Mouse (Mus musculus): ENCODE measurements at regions not wholly inside any gene's neighbourhood (a gene's known extent, or its start where the extent isn't known, plus 50 kb on each side); places are given as distances from the start of the nearest gene placed in this dataset.

DNA sequence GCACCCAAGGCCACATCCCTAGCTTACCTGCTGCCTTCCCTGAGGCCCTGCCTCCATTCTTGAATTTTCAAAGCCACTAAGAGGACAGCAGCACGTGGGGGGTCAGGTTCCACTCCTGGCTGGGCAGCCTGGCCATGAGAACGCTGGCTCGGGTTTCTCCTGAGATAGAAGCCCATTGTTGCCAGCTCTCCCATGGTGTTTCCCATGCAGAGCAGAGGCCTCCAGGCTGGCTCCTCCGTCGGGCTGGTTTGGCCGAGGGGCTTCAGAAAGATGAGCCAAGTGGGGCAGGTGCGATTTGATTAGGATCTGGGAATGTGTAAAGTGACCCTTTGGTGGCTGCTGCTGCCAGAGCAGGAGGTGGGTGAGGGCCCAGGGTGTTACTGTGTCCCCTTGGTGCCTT lies 87.8 kb upstream of the Otos start:
- Histone ChIP-seq H3K27ac (ENCODE audit: insufficient read depth, low read length) (no peak overlapping the region), H3K4me1 (ENCODE audit: control insufficient read depth, insufficient read depth, low read length) (no peaks in the 10 kb centered on the region)
- TF ChIP-seq EP300 (IDR thresholded peaks at IDR 0.05; ENCODE audit: insufficient read depth, low read depth, low read length) (no peak), CTCF (IDR thresholded peaks at IDR 0.05; ENCODE audit: low read depth, low read length) (no peak), POLR2A (IDR thresholded peaks at IDR 0.05; ENCODE audit: insufficient read depth, low read length) (no peak)

DNA sequence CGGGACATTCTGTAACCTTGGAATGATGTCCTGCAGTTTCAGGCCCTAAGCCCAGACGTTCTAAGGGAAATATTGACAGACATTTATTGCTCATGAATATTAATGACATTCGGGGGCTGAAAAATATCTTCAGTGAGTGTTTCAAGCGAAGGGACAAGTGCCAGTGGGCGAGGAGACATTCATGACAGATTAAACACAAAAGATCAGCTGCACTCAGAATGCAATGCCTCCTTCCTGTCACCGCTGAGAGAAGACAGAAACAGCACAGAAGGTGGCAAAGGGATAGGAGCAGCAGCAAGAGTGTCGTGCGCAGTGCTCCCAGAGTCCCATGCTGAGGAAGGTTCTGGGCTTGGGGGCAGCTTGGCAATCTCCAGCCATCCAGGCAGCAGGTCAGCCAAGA lies 85.1 kb upstream of the Otos start:
- Histone ChIP-seq H3K27me3 (ENCODE audit: control insufficient read depth, insufficient read depth, low read length, poor library complexity, severe bottlenecking) (no peaks in the 10 kb centered on the region), H3K9me3 (replicated peaks; ENCODE audit: control insufficient read depth, insufficient read depth, low read length, poor library complexity, severe bottlenecking) (no peaks in the 10 kb centered on the region), H3K36me3 (ENCODE audit: control insufficient read depth, insufficient read depth, low read length, poor library complexity, severe bottlenecking) (no peaks in the 10 kb centered on the region), H3K9ac (ENCODE audit: low read depth, poor library complexity, severe bottlenecking) (no peak overlapping the region), H3K4me3 (ENCODE audit: low read depth, low read length) (no peak overlapping the region), H3K4me1 (ENCODE audit: control insufficient read depth, insufficient read depth, low read length) (no peaks in the 10 kb centered on the region), H3K27ac (ENCODE audit: insufficient read depth, low read length) (no peak overlapping the region)
- TF ChIP-seq POLR2A (IDR thresholded peaks at IDR 0.05; ENCODE audit: insufficient read depth, low read length) (no peak), CTCF (IDR thresholded peaks at IDR 0.05; ENCODE audit: low read depth, low read length) (no peak), EP300 (IDR thresholded peaks at IDR 0.05; ENCODE audit: insufficient read depth, low read depth, low read length) (no peak)

More for the DNA sequence above, 87.8 kb upstream of the Otos start:
- H3K27me3 ChIP-seq (ENCODE audit: control insufficient read depth, insufficient read depth, low read length, poor library complexity, severe bottlenecking): no peaks in the 10 kb centered on the region
- no peaks in the 10 kb centered on the region for H3K9me3 ChIP-seq (replicated peaks; ENCODE audit: control insufficient read depth, insufficient read depth, low read length, poor library complexity, severe bottlenecking)
- no peak overlapping the region for H3K4me3 ChIP-seq (ENCODE audit: low read depth, low read length)
- no peak overlapping the region for H3K9ac ChIP-seq (ENCODE audit: low read depth, poor library complexity, severe bottlenecking)
- H3K36me3 ChIP-seq (ENCODE audit: control insufficient read depth, insufficient read depth, low read length, poor library complexity, severe bottlenecking): no peaks in the 10 kb centered on the region

GRCm38 (mm10) chr1:92731353-92732282 lies 83.0 kb upstream of the Otos start:
- Histone ChIP-seq H3K9ac (ENCODE audit: low read depth, poor library complexity, severe bottlenecking) (no peak overlapping the region), H3K27ac (ENCODE audit: insufficient read depth, low read length) (no peak overlapping the region), H3K36me3 (ENCODE audit: control insufficient read depth, insufficient read depth, low read length, poor library complexity, severe bottlenecking) (no peaks in the 10 kb centered on the region), H3K4me1 (ENCODE audit: control insufficient read depth, insufficient read depth, low read length) (no peaks in the 10 kb centered on the region), H3K9me3 (replicated peaks; ENCODE audit: control insufficient read depth, insufficient read depth, low read length, poor library complexity, severe bottlenecking) (no peaks in the 10 kb centered on the region), H3K27me3 (ENCODE audit: control insufficient read depth, insufficient read depth, low read length, poor library complexity, severe bottlenecking) (no peaks in the 10 kb centered on the region), H3K4me3 (ENCODE audit: low read depth, low read length) (no peak overlapping the region)
- no peak for TF ChIP-seq EP300 (IDR thresholded peaks at IDR 0.05; ENCODE audit: insufficient read depth, low read depth, low read length)
- no peak for TF ChIP-seq CTCF (IDR thresholded peaks at IDR 0.05; ENCODE audit: low read depth, low read length)
- no peak for TF ChIP-seq POLR2A (IDR thresholded peaks at IDR 0.05; ENCODE audit: insufficient read depth, low read length)

DNA sequence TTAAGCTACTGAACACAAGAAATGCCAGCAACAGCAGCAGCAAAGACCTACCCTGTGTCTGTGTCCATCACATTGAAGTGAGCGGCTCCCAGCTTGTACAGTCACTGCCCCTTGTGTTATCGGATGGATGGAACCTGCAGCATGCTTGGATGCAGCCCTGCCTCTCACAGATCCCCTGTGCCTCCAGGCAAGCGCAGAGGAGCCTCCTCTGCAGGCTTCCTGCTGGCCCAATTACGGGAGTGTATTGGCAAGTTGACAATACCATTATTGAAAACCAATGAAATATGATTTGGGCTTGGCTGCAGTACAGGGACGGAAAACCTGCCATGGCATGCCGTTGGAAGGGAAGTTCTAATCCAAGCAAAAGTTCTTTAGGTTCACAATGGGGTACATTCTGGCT lies 81.9 kb upstream of the Otos start:
- H3K4me1 ChIP-seq (ENCODE audit: control insufficient read depth, insufficient read depth, low read length): no peaks in the 10 kb centered on the region
- TF ChIP-seq CTCF (IDR thresholded peaks at IDR 0.05; ENCODE audit: low read depth, low read length): no peak
- no peak for TF ChIP-seq EP300 (IDR thresholded peaks at IDR 0.05; ENCODE audit: insufficient read depth, low read depth, low read length)
- TF ChIP-seq POLR2A (IDR thresholded peaks at IDR 0.05; ENCODE audit: insufficient read depth, low read length): no peak
- H3K9me3 ChIP-seq (replicated peaks; ENCODE audit: control insufficient read depth, insufficient read depth, low read length, poor library complexity, severe bottlenecking): no peaks in the 10 kb centered on the region
- H3K4me3 ChIP-seq (ENCODE audit: low read depth, low read length): no peak overlapping the region
- no peak overlapping the region for H3K27ac ChIP-seq (ENCODE audit: insufficient read depth, low read length)
- H3K36me3 ChIP-seq (ENCODE audit: control insufficient read depth, insufficient read depth, low read length, poor library complexity, severe bottlenecking): no peaks in the 10 kb centered on the region
- H3K27me3 ChIP-seq (ENCODE audit: control insufficient read depth, insufficient read depth, low read length, poor library complexity, severe bottlenecking): no peaks in the 10 kb centered on the region
- H3K9ac ChIP-seq (ENCODE audit: low read depth, poor library complexity, severe bottlenecking): no peak overlapping the region

DNA sequence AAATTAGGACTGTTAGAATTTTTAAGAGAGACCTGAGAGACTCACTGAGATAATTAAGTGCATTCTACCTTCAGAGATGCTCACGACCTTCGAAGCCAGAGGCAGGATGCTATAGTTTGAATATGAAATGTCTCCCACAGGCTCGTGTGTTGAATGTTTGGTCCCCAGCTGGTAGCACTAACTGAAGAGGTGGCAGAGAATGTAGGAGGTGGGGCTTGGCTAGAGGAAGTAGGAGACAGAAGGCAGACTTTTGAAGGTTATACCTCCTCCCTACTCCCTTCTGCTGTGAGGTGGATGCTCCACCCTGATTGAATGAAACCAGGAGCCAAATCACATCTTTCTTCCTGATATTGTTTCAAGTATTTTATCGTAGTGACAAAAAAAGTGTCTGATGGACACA lies 79.3 kb upstream of the Otos start:
- no peaks in the 10 kb centered on the region for H3K4me1 ChIP-seq (ENCODE audit: control insufficient read depth, insufficient read depth, low read length)
- no peak overlapping the region for H3K9ac ChIP-seq (ENCODE audit: low read depth, poor library complexity, severe bottlenecking)
- no peaks in the 10 kb centered on the region for H3K27me3 ChIP-seq (ENCODE audit: control insufficient read depth, insufficient read depth, low read length, poor library complexity, severe bottlenecking)
- H3K36me3 ChIP-seq (ENCODE audit: control insufficient read depth, insufficient read depth, low read length, poor library complexity, severe bottlenecking): no peaks in the 10 kb centered on the region
- TF ChIP-seq POLR2A (IDR thresholded peaks at IDR 0.05; ENCODE audit: insufficient read depth, low read length) (no peak), EP300 (IDR thresholded peaks at IDR 0.05; ENCODE audit: insufficient read depth, low read depth, low read length) (no peak), CTCF (IDR thresholded peaks at IDR 0.05; ENCODE audit: low read depth, low read length) (no peak)
- no peaks in the 10 kb centered on the region for H3K9me3 ChIP-seq (replicated peaks; ENCODE audit: control insufficient read depth, insufficient read depth, low read length, poor library complexity, severe bottlenecking)
- no peak overlapping the region for H3K27ac ChIP-seq (ENCODE audit: insufficient read depth, low read length)
- H3K4me3 ChIP-seq (ENCODE audit: low read depth, low read length): no peak overlapping the region

GRCm38 (mm10) chr1:92727371-92727770 lies 78.7 kb upstream of the Otos start:
- H3K27ac ChIP-seq (ENCODE audit: insufficient read depth, low read length): no peak overlapping the region
- no peak overlapping the region for H3K4me3 ChIP-seq (ENCODE audit: low read depth, low read length)
- no peaks in the 10 kb centered on the region for H3K4me1 ChIP-seq (ENCODE audit: control insufficient read depth, insufficient read depth, low read length)
- no peaks in the 10 kb centered on the region for H3K36me3 ChIP-seq (ENCODE audit: control insufficient read depth, insufficient read depth, low read length, poor library complexity, severe bottlenecking)
- TF ChIP-seq POLR2A (IDR thresholded peaks at IDR 0.05; ENCODE audit: insufficient read depth, low read length) (no peak), EP300 (IDR thresholded peaks at IDR 0.05; ENCODE audit: insufficient read depth, low read depth, low read length) (no peak), CTCF (IDR thresholded peaks at IDR 0.05; ENCODE audit: low read depth, low read length) (no peak)
- no peak overlapping the region for H3K9ac ChIP-seq (ENCODE audit: low read depth, poor library complexity, severe bottlenecking)
- no peaks in the 10 kb centered on the region for H3K9me3 ChIP-seq (replicated peaks; ENCODE audit: control insufficient read depth, insufficient read depth, low read length, poor library complexity, severe bottlenecking)
- no peaks in the 10 kb centered on the region for H3K27me3 ChIP-seq (ENCODE audit: control insufficient read depth, insufficient read depth, low read length, poor library complexity, severe bottlenecking)
